Mouse (Mus musculus) heart, adult 2 months (tissue): ENCODE results near the gene Smpd3. TPM values are rescaled to one million over a fixed set of nuclear protein-coding genes. Genes with fewer than 3 reads are reported as not detected.

Experiments
- DNase-seq, 2 experiments: peaks; one replicate each; pipeline ENCODE4 v3.0.0; 2021
- H3K27ac ChIP-seq: fragments of 200-600 bp; 2 replicates; pipeline ENCODE4 v1.8.1; 2022
- H3K27me3 ChIP-seq: fragments of 200-500 bp; 2 replicates; pipeline ENCODE4 v1.6.1; 2012; ENCODE audit warnings: mild to moderate bottlenecking, low read length, inconsistent platforms, mixed read lengths; ENCODE audit not compliant: control insufficient read depth, insufficient read depth
- H3K36me3 ChIP-seq: fragments of 200-500 bp; 2 replicates; pipeline ENCODE4 v1.6.1; 2012; ENCODE audit warnings: low read length, inconsistent platforms; ENCODE audit not compliant: control insufficient read depth, insufficient read depth
- H3K4me1 ChIP-seq: fragments of 200-500 bp; 2 replicates; pipeline ENCODE4 v1.6.1; 2011; ENCODE audit warnings: low read length; ENCODE audit not compliant: control insufficient read depth, insufficient read depth
- H3K4me3 ChIP-seq: fragments of 200-600 bp; 2 replicates; pipeline ENCODE4 v1.8.1; 2022
- H3K79me2 ChIP-seq: fragments of 200-500 bp; replicated peaks from 2 replicates; pipeline ENCODE4 v1.6.1; 2012; ENCODE audit warnings: mild to moderate bottlenecking, inconsistent platforms, low read length, moderate library complexity, mixed read lengths; ENCODE audit not compliant: control insufficient read depth, insufficient read depth
- H3K9ac ChIP-seq: fragments of 200-500 bp; 2 replicates; pipeline ENCODE4 v1.6.1; 2012; ENCODE audit warnings: low read depth, mild to moderate bottlenecking, control low read depth, inconsistent platforms, low read length, mixed read lengths
- CTCF ChIP-seq: fragments of 200-600 bp; IDR thresholded peaks from 2 replicates; pipeline ENCODE4 v1.8.1; 2022; ENCODE audit warnings: antibody characterized with exemption, mild to moderate bottlenecking, moderate library complexity
- EP300 ChIP-seq: fragments of 200-500 bp; IDR thresholded peaks from 2 replicates; pipeline ENCODE4 v1.6.1; 2011; ENCODE audit warnings: low read depth, low read length, control low read depth; ENCODE audit not compliant: insufficient read depth
- POLR2A ChIP-seq: fragments of 200-500 bp; IDR thresholded peaks from 2 replicates; pipeline ENCODE4 v1.6.1; 2011; ENCODE audit warnings: mild to moderate bottlenecking, low read depth, low read length, control low read depth; ENCODE audit not compliant: insufficient read depth
- WGBS: fragments of 180-500 bp; shearing (Covaris S2); methylation state at CpG from one replicate; pipeline ENCODE4 v1.1.7; 2018; 5-methylcytosine and 5-hydroxymethylcytosine counted together
- intact Hi-C: fragments of 180-260 bp; cut with DNase I; formaldehyde crosslinking; loops from one replicate; pipeline ENCODE4 v1.15.1; 2025
- polyA plus RNA-seq: library from polyadenylated mRNA; depleted of rRNA; stranded (reverse); fragments of >200 nt; gene quantifications from 2 replicates; pipeline ENCODE4 v1.2.3, GENCODE M21; 2012; rRNA removed
- total RNA-seq, 2 experiments: library from RNA; stranded (reverse); gene quantifications; 2 replicates each; pipeline ENCODE4 v1.2.3; 2021

Smpd3 gene
- total and polyA plus RNA-seq, 3 experiments: 2.1 to 3.1 (median 3.1) TPM

DNA sequence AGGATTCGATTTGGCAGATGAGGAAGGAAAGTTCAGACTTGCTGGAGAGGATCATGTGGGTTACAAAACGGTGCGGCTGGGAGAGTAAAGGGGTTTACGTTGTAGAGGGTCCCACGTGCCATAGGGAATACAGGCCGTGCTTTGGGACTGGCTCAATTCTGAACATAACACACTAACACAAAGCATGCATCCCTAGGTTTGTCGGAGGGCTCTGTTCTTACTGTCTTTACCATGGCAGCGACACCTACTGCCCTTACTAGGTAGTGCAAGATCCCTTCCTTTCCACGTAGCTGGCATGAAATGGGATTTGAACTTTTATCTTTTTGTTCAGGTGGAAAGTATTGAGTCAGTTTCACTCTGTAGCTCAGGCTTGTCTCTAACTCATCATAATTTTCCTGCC lies 111.2 kb downstream of the Smpd3 start:
- WGBS: 37% methylated on average over 9 of the region's 9 CpGs
- H3K27me3 ChIP-seq: no peaks in the 10 kb centered on the region
- H3K27ac ChIP-seq: no peak overlapping the region
- no peaks in the 10 kb centered on the region for H3K36me3 ChIP-seq
- H3K4me3 ChIP-seq: no peak overlapping the region
- TF ChIP-seq CTCF: peak; percentile 96
- TF ChIP-seq EP300: no peak
- H3K4me1 ChIP-seq: no peaks in the 10 kb centered on the region
- intact Hi-C loops: loop anchor here (1.0 kb wide), 1 partner anchor 86 kb away; no protein-coding TSS in a partner anchor
- H3K79me2 ChIP-seq: no peaks in the 10 kb centered on the region
- DNase-seq: peak; percentile 30 to 59
- H3K9ac ChIP-seq: no peak overlapping the region

DNA sequence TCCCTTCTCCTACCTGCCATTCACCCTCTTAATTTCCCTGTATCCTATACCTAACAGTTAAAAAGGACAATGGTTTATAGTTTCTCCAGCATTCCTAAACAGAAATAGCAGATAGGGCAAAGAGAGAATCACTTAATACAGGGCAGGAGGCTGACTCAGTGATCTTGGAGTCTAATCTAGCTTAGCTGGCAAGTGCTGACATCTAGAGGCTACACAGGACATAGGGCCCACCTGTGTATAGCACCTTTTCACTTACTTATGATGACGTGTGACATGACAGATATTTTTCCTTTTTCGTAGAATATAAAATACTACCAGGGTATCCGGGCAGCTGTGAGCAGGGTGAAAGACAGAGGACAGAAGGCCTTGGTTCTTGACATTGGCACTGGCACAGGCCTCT lies 118.2 kb downstream of the Smpd3 start:
- Histone ChIP-seq H3K27ac (no peak overlapping the region), H3K4me1 (no peaks in the 10 kb centered on the region), H3K79me2 (no peaks in the 10 kb centered on the region), H3K9ac (no peak overlapping the region), H3K27me3 (no peaks in the 10 kb centered on the region), H3K36me3 (no peaks in the 10 kb centered on the region), H3K4me3 (no peak overlapping the region)
- 83% methylated on average over 3 of the region's 3 CpGs for WGBS
- TF ChIP-seq CTCF (peak; percentile 35), EP300 (no peak), POLR2A (no peak)
- no peak for DNase-seq
- intact Hi-C loops: no loop called here

DNA sequence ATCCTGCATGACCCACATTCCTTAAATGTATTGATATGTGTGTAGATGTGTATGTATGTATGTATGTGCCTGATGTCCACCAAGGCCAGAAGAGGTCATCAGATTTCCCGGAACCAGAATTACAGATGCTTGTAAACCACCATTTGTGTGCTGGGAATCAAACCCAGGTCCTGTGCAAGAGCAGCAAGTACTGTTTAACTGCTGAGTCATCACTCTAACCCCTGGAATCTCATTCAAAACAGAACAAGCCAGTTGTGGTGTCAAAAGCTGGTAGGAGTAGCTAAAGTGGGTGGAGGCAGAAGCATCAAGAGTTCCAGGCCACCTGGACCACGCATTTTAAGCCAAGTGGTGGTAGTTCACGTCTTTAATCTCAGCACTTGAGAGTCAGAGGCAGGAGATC lies 123.8 kb downstream of the Smpd3 start:
- H3K27ac ChIP-seq: no peak overlapping the region
- TF ChIP-seq POLR2A (no peak), EP300 (no peak), CTCF (no peak)
- intact Hi-C loops: loop anchor here (5.0 kb wide), 2 partner anchors 62 to 188 kb away; partner anchors contain the start of gene Pla2g15
- peaks cover 5% of the 10 kb centered on the region for H3K36me3 ChIP-seq
- no peak for DNase-seq
- no peaks in the 10 kb centered on the region for H3K27me3 ChIP-seq
- no peaks in the 10 kb centered on the region for H3K79me2 ChIP-seq
- no peak overlapping the region for H3K9ac ChIP-seq
- no peak overlapping the region for H3K4me3 ChIP-seq
- 94% methylated on average over 3 of the region's 3 CpGs for WGBS
- H3K4me1 ChIP-seq: no peaks in the 10 kb centered on the region

DNA sequence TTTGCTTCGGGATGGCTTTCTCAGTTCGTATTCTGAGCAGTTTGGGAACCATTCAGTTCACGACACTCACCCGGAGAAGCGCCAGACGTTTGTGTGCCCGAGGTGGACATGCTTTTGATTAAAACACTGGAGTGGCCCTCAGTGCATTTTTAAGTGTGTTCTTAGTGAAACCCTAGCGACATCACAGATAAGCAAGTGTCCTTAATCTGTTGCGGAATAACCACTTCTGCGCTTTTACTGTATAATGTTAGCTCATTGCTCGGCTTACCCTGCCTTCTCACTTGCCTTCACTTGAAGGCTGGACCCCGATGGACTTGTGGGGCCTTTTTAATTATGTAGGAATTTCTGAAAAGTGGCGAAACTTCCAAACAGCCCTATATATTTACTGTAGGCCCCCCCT lies 126.4 kb downstream of the Smpd3 start:
- intact Hi-C loops: loop anchor here (2.0 to 5.0 kb wide), 3 partner anchors 43 to 191 kb away; partner anchors contain the start of genes Pla2g15 and Slc7a6
- WGBS: 5% methylated on average over 13 of the region's 13 CpGs
- peaks cover 5% of the 10 kb centered on the region for H3K36me3 ChIP-seq

DNA sequence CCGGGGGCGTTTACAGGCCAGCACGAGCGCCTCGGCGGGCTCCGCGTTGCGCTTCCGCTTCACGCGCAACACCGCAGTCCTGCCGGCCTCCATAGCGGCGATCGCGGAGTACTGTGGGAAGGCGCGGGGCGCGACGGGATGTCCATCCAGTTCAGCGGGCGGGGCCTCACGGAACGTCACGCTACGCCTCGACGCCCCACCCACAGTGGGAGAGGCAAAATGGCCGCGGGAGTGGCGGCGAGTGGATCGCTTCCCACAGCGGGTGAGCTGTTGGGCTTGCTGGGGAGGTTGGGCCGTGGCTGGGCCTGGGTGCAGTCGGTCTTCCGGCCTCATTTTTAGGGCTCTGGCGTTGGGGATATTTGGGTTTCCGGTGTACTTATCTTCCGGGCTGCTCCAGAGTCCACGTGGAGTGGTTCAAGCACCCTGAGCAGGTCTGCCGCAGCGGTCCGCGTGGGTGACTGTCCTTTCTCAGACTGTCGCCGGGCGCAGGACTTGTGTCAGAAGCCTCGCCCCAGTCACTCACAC lies 126.9 kb downstream of the Smpd3 start, which contains the start of the genes Slc7a6os and Prmt7:
Slc7a6os (minus strand) TSS at position 115 of the 525 bp plus-strand sequence.
Prmt7 (plus strand) TSS at position 116 of the 525 bp plus-strand sequence.
- WGBS: under 1% methylated on average over 52 of the region's 52 CpGs
- peaks cover 5% of the 10 kb centered on the region for H3K36me3 ChIP-seq

More for the DNA sequence above, 126.4 kb downstream of the Smpd3 start:
- H3K27me3 ChIP-seq: no peaks in the 10 kb centered on the region
- peak overlapping the region; percentile 64 for H3K4me3 ChIP-seq
- TF ChIP-seq CTCF (no peak), POLR2A (no peak)
- DNase-seq: no peak
- H3K79me2 ChIP-seq: no peaks in the 10 kb centered on the region
- H3K4me1 ChIP-seq: no peaks in the 10 kb centered on the region
- H3K27ac ChIP-seq: peak overlapping the region; percentile 86
- peak overlapping the region; percentile 76 for H3K9ac ChIP-seq

DNA sequence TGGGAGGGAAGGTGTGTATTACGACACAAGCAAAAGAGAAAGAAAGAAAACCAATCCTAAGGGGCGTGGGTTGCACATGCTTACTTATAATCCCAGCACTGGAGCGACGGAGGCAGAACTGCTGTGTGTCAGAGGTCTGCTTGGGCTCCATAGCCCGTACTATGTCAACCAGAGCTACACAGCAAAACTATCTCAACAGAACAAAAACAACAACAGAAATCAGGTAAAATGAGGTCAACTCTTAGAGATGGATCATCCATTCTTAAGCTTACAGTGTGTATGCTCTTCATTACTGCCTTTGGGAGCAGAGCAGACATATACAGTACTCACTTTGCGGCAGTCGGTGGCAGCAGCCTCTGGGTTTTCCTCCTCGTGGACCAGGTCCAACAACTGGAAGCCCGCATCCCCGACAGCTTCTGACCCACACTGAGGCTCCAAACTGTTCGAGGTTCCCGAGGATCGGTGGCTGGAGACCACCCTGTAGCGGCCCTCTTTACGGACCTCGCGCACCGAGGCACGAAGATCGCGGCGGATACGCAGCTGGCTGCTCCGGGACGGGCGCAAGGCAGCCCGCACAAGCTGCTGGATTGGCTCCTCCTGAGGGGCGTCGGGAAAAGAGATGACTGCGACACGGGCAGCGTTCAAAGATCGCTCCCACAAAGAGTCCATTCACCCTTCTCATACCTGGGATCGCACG lies 127.6 kb downstream of the Smpd3 start:
- Histone ChIP-seq H3K27me3 (no peaks in the 10 kb centered on the region), H3K4me1 (no peaks in the 10 kb centered on the region), H3K36me3 (peaks cover 5% of the 10 kb centered on the region), H3K27ac (peak overlapping the region; percentile 86), H3K9ac (peak overlapping the region; percentile 92), H3K4me3 (peak overlapping the region; percentile 64), H3K79me2 (no peaks in the 10 kb centered on the region)
- TF ChIP-seq POLR2A: no peak
- TF ChIP-seq CTCF: no peak
- TF ChIP-seq EP300: no peak
- no peak for DNase-seq
- intact Hi-C loops: loop anchor here (2.0 to 5.0 kb wide), 3 partner anchors 41 to 192 kb away; partner anchors contain the start of genes Pla2g15 and Slc7a6
- under 1% methylated on average over 35 of the region's 35 CpGs for WGBS

More for the DNA sequence above, 126.9 kb downstream of the Smpd3 start, which contains the start of the genes Slc7a6os and Prmt7:
- H3K9ac ChIP-seq: peak within 1 kb of the TSS; percentile 92
- peak; percentile 96 to 97 for DNase-seq
- peak within 1 kb of the TSS; percentile 86 for H3K27ac ChIP-seq
- no peaks in the 10 kb centered on the region for H3K79me2 ChIP-seq
- no peaks in the 10 kb centered on the region for H3K27me3 ChIP-seq
- intact Hi-C loops: loop anchor here (2.0 to 5.0 kb wide), 3 partner anchors 42 to 191 kb away; partner anchors contain the start of genes Pla2g15 and Slc7a6
- peak; percentile 31 for TF ChIP-seq CTCF
- peak; percentile 68; the same call in 1 of the 2 replicates for TF ChIP-seq EP300
- TF ChIP-seq POLR2A: peak; percentile 91
- H3K4me3 ChIP-seq: peak within 1 kb of the TSS; percentile 64
- no peaks in the 10 kb centered on the region for H3K4me1 ChIP-seq

Other genes starting within 250 kb of the Smpd3 start
- gene Esrp2, start 201.0 kb downstream of the Smpd3 start, total RNA-seq: under 1 TPM; 0.31 to 0.52 TPM
- 0.29 and 1.1 TPM in 2 replicates for gene Esrp2, start 201.0 kb downstream of the Smpd3 start, polyA plus RNA-seq
- gene Pla2g15, start 187.6 kb downstream of the Smpd3 start, total RNA-seq: 1 to 10 TPM; 6.5 to 8.6 TPM
- gene Pla2g15, start 187.6 kb downstream of the Smpd3 start, polyA plus RNA-seq: 8.0 and 8.4 TPM in 2 replicates
- gene Slc7a6, start 169.1 kb downstream of the Smpd3 start, total RNA-seq: 10 to 100 TPM; 10.2 to 10.8 TPM
- gene Slc7a6, start 169.1 kb downstream of the Smpd3 start, polyA plus RNA-seq: 14.7 and 17.4 TPM in 2 replicates
- gene Slc7a6os, start 127.1 kb downstream of the Smpd3 start, total RNA-seq: 10 to 100 TPM in 1 of 2 experiments, 1 to 10 TPM in 1; 9.6 to 10.7 TPM
- 7.1 and 8.8 TPM in 2 replicates for gene Slc7a6os, start 127.1 kb downstream of the Smpd3 start, polyA plus RNA-seq
- 10 to 100 TPM; 22.9 to 26.3 TPM for gene Prmt7, start 127.1 kb downstream of the Smpd3 start, total RNA-seq
- gene Prmt7, start 127.1 kb downstream of the Smpd3 start, polyA plus RNA-seq: 21.7 and 32.5 TPM in 2 replicates
- gene Zfp90, start 77.3 kb upstream of the Smpd3 start, total RNA-seq: 1 to 10 TPM; 2.7 to 3.8 TPM
- gene Zfp90, start 77.3 kb upstream of the Smpd3 start, polyA plus RNA-seq: 1.8 and 2.8 TPM in 2 replicates
- gene 6030452D12Rik, start 162.5 kb upstream of the Smpd3 start, total RNA-seq: not detected
- not detected in 2 replicates for gene 6030452D12Rik, start 162.5 kb upstream of the Smpd3 start, polyA plus RNA-seq
- gene Cdh3, start 172.9 kb upstream of the Smpd3 start, total RNA-seq: 1 to 10 TPM in 1 of 2 experiments, under 1 TPM in 1; 0.91 to 1.1 TPM
- gene Cdh3, start 172.9 kb upstream of the Smpd3 start, polyA plus RNA-seq: 1.2 and 1.4 TPM in 2 replicates
- gene Gm10073, start 235.5 kb upstream of the Smpd3 start, total RNA-seq: 100 to 1,000 TPM; 109 to 123 TPM
- 31.2 and 34.2 TPM in 2 replicates for gene Gm10073, start 235.5 kb upstream of the Smpd3 start, polyA plus RNA-seq